Mouse (Mus musculus): Measurements from ENCODE around the gene Pkp2.

GRCm38 (mm10) chr16:16222651-16223050 lies 9.5 kb downstream of the Pkp2 start:
- no peak for TF ChIP-seq CTCF (IDR thresholded peaks at IDR 0.05; ENCODE audit: low read depth)
- no peak for TF ChIP-seq EP300 (IDR thresholded peaks at IDR 0.05; ENCODE audit: low read depth)

Data from liver, postnatal 0 days (tissue).